Mouse (Mus musculus): ENCODE data around the gene Cx3cr1.

- TF ChIP-seq CTCF (IDR thresholded peaks at IDR 0.05; ENCODE audit: borderline replicate concordance, insufficient read depth, low read depth, low read length) (no peak), POLR2A (IDR thresholded peaks at IDR 0.05; ENCODE audit: borderline replicate concordance, insufficient read depth, low read length) (no peak)
Observed at GRCm38 (mm10) chr9:120032710-120033109, 37.0 kb downstream of the Cx3cr1 start.
